Mouse (Mus musculus) lung, postnatal 0 days (tissue): ENCODE measurements around the gene Plpp7. TPM values are rescaled to one million over a fixed set of nuclear protein-coding genes. Genes with fewer than 3 reads are reported as not detected.

Experiments used
- ATAC-seq: fragments of 200-750 bp; cut with Nextera tagmentation; 2 replicates; pipeline ENCODE4 v1.8.0; 2017; ENCODE audit warnings: moderate library complexity
- DNase-seq: peaks from one replicate; pipeline ENCODE4 v3.0.0-alpha.2; 2016; ENCODE audit warnings: low spot score
- H3K27ac ChIP-seq: fragments of 300-500 bp; sonication (generic); 2 replicates; pipeline ENCODE4 v1.5.1; 2014; ENCODE audit warnings: antibody characterized with exemption, mild to moderate bottlenecking, low read length, mixed read lengths
- H3K27me3 ChIP-seq: fragments of 300-500 bp; sonication (generic); replicated peaks from 2 replicates; pipeline ENCODE4 v1.6.1; 2014; ENCODE audit warnings: low read length, mixed read lengths; ENCODE audit not compliant: insufficient read depth
- H3K36me3 ChIP-seq: fragments of 300-500 bp; sonication (generic); 2 replicates; pipeline ENCODE4 v1.6.1; 2014; ENCODE audit warnings: low read length, mixed read lengths; ENCODE audit not compliant: insufficient read depth
- H3K4me1 ChIP-seq: fragments of 300-500 bp; sonication (generic); 2 replicates; pipeline ENCODE4 v1.6.1; 2014; ENCODE audit warnings: antibody characterized with exemption, low read depth, low read length, mixed read lengths; ENCODE audit not compliant: insufficient read depth
- H3K4me2 ChIP-seq: fragments of 300-500 bp; sonication (generic); replicated peaks from 2 replicates; pipeline ENCODE4 v1.6.1; 2014; ENCODE audit warnings: low read depth, mild to moderate bottlenecking, low read length, moderate library complexity, mixed read lengths
- H3K4me3 ChIP-seq: fragments of 300-500 bp; sonication (generic); 2 replicates; pipeline ENCODE4 v1.5.1; 2014; ENCODE audit warnings: low read depth, low read length
- H3K9ac ChIP-seq: fragments of 300-500 bp; sonication (generic); replicated peaks from 2 replicates; pipeline ENCODE4 v1.6.1; 2014; ENCODE audit warnings: low read depth, mild to moderate bottlenecking
- H3K9me3 ChIP-seq: fragments of 300-500 bp; sonication (generic); 2 replicates; pipeline ENCODE4 v1.6.1; 2016; ENCODE audit warnings: low read length, mixed read lengths
- CTCF ChIP-seq: IDR thresholded peaks from 2 replicates; pipeline ENCODE4 v1.5.1; 2016; ENCODE audit warnings: antibody characterized with exemption, mild to moderate bottlenecking
- EP300 ChIP-seq: IDR thresholded peaks from 2 replicates; pipeline ENCODE4 v1.6.1; 2016; ENCODE audit warnings: antibody characterized with exemption, mild to moderate bottlenecking, control low read depth
- WGBS: fragments of 180-500 bp; shearing (Covaris S2); extraction: QIAGEN DNeasy Blood & Tissue Kit; methylation state at CpG from one replicate; pipeline ENCODE4 v1.1.7; 2014; 5-methylcytosine and 5-hydroxymethylcytosine counted together
- polyA plus RNA-seq: library from polyadenylated mRNA; unstranded; fragments of >200 nt; fragmentation: Nextera tagmentation; extraction: Ambion mirVana; gene quantifications from 2 replicates; pipeline ENCODE4 v1.2.1, GENCODE M21; 2015

The Plpp7 gene
- polyA plus RNA-seq, 1 experiment from 2014 or later = 2.4 TPM

DNA sequence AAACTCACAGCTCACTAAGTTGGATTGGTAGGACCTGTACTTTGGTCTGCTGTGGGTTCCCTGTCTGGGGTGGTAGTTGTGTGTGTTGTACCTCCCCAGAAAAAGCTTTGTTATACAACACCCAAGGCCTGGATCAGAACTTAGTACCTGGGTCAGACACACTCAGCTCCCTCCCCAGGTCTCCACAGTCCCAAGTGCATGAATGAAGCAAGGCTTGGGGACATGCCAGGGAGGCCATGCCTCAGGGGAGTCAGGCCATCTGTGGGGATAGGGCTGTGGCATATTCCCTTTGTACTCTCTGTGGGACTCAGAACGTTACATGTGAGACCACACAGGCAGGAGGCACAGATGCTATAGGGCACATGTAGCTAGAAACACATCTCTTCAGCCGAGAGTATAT is 5.2 kb upstream of the Plpp7 start:
- no peak overlapping the region for H3K4me2 ChIP-seq
- H3K36me3 ChIP-seq = no peaks in the 10 kb centered on the region
- no peak for ATAC-seq
- no peak overlapping the region for H3K4me3 ChIP-seq
- TF ChIP-seq CTCF (no peak), EP300 (no peak)
- peaks cover 2% of the 10 kb centered on the region; the same call in 1 of the 2 replicates for H3K4me1 ChIP-seq
- H3K9ac ChIP-seq = no peak overlapping the region
- no peaks in the 10 kb centered on the region for H3K9me3 ChIP-seq
- 68% methylated on average over 2 of the region's 2 CpGs for WGBS
- H3K27ac ChIP-seq = no peak overlapping the region
- 0 out of 2 replicates have a peak, but pooled peaks cover 4% of the 10 kb centered on the region for H3K27me3 ChIP-seq
- no peak for DNase-seq

DNA sequence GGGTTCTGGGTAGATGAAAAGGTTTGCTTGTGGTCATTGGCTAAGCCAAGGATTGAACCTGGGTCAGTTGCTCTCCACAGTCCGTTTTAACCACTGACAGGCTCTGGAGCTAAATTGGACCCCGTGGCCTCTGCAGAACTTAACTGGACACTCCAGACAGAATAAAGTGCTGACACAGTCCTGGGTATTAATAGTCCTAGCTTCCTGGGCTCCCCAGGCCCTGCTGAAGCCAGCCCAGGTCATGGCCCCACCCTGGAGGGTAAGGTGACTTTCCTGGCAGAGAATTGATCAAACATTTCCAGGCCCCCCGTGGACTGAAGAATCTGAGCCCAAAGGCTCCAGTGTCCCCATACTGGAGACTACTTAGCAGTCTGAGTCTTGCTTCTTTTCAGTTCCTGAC is 3.4 kb upstream of the Plpp7 start:
- no peak overlapping the region for H3K27ac ChIP-seq
- H3K36me3 ChIP-seq = no peaks in the 10 kb centered on the region
- no peak overlapping the region for H3K4me2 ChIP-seq
- H3K4me3 ChIP-seq = no peak overlapping the region
- no peak overlapping the region for H3K9ac ChIP-seq
- no peak for ATAC-seq
- 0 out of 2 replicates have a peak, but pooled peaks cover 4% of the 10 kb centered on the region for H3K27me3 ChIP-seq
- DNase-seq = no peak
- H3K9me3 ChIP-seq = no peaks in the 10 kb centered on the region
- TF ChIP-seq CTCF = no peak
- TF ChIP-seq EP300 = no peak
- H3K4me1 ChIP-seq = peaks cover 2% of the 10 kb centered on the region; the same call in 1 of the 2 replicates
- WGBS = 39% methylated on average over 3 of the region's 3 CpGs

DNA sequence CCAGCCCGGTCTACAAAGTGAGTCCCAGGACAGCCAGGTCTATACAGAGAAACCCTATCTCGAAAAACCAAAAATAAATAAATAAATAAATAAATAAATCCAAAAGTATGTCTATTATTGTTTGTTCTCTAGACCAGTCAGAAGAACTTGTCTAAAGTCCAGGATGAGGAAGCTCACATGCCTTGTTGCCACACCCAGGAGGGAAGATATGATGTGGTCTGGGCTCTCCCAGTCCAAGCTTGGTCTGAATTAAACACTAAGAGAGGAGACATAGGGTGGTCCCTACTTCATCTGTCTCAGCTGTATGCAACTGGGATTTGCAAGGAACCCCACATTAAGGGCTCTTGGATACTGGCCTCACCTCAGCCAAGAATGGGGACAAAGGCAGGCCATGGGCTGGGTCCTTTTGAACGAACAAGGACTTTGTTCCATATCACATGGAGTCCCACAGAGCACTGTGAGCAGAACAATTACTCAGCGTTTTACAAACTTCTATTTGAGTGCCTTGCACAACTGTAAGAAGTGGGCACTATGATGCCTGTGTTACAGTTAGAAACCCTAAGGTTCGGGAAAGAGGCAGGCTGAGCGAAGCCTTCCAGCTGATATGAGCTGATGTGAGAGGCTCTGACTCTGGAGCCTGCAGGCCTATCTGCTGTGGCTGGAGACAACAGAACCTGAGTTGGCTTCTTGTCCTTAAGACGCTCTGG is 1.2 kb upstream of the Plpp7 start:
- H3K27ac ChIP-seq = no peak overlapping the region
- DNase-seq = no peak

DNA sequence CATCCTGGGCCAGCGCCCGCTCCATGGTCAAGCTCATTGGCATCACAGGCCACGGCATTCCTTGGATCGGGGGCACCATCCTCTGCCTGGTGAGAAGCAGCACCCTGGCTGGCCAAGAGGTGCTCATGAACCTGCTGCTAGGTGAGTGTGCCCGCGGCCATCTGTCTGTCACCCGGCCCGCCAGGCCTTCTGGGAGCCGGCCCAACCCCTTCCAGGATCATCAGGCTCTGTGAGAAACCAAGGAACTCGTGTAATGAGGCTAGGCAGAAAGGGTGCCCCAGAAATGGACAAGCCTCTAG is 743 bp downstream of the Plpp7 start:
- Histone ChIP-seq H3K4me3 (no peak overlapping the region), H3K4me2 (peak overlapping the region; percentile 36), H3K9ac (no peak overlapping the region), H3K27me3 (no peaks in the 10 kb centered on the region), H3K9me3 (no peaks in the 10 kb centered on the region), H3K4me1 (no peaks in the 10 kb centered on the region), H3K36me3 (no peaks in the 10 kb centered on the region), H3K27ac (no peak overlapping the region)
- TF ChIP-seq CTCF (no peak), EP300 (no peak)
- WGBS = 79% methylated on average over 10 of the region's 10 CpGs
- no peak for ATAC-seq
- DNase-seq = no peak

More for the DNA sequence above, 1.2 kb upstream of the Plpp7 start:
- no peak overlapping the region for H3K9ac ChIP-seq
- H3K9me3 ChIP-seq = no peaks in the 10 kb centered on the region
- H3K4me2 ChIP-seq = no peak overlapping the region
- 73% methylated on average over 7 of the region's 7 CpGs for WGBS
- ATAC-seq = no peak
- no peak overlapping the region for H3K4me3 ChIP-seq
- H3K36me3 ChIP-seq = no peaks in the 10 kb centered on the region
- no peak for TF ChIP-seq CTCF
- TF ChIP-seq EP300 = no peak
- no peaks in the 10 kb centered on the region for H3K4me1 ChIP-seq
- no peaks in the 10 kb centered on the region for H3K27me3 ChIP-seq

DNA sequence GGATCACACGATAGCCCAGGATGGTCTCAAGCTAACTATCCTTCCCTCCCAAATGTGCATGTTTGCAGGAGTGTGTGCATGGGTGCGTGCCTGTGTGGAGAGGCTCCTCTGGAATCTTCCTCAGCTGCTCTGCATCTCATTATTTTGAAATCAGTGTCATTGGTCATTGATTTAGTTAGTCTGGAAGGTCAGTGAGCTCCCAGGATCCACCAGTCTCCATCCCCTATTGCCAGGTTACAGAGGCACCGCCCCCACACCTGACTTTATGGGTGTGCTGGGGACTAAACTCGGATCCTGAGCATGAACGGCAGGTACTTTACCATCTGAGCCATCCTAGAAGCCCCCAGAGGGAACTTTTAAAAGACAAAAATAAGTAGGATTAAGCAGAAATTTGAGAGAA is 7.6 kb downstream of the Plpp7 start:
- Histone ChIP-seq H3K27me3 (no peaks in the 10 kb centered on the region), H3K4me2 (no peak overlapping the region), H3K9me3 (no peaks in the 10 kb centered on the region), H3K27ac (no peak overlapping the region), H3K9ac (no peak overlapping the region), H3K4me1 (no peaks in the 10 kb centered on the region), H3K36me3 (no peaks in the 10 kb centered on the region), H3K4me3 (no peak overlapping the region)
- DNase-seq (no peak), ATAC-seq (no peak)
- TF ChIP-seq EP300 (no peak), CTCF (no peak)
- 59% methylated on average over 5 of the region's 5 CpGs for WGBS

DNA sequence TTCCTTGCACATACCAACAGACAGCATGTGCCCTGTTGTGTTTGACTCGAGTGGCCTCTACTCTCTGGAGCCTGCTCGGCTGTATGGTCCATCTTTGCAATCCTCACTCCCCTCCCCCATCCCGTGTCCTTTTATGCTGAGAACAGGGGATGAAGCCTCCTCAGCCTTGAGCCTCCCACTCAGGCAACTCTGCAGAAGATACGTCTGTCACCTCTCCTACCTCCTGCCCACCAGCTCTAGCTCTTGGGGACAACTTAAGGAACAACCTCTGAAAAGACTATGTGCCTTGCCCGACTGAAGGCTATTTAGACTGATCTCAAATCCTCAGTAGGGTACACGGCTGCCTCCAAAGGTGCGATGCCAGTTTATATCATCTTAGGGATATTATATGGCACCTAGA is 8.2 kb downstream of the Plpp7 start:
- Histone ChIP-seq H3K4me1 (no peaks in the 10 kb centered on the region), H3K36me3 (no peaks in the 10 kb centered on the region), H3K27ac (no peak overlapping the region), H3K4me2 (no peak overlapping the region), H3K4me3 (no peak overlapping the region), H3K9me3 (no peaks in the 10 kb centered on the region), H3K27me3 (no peaks in the 10 kb centered on the region), H3K9ac (no peak overlapping the region)
- ATAC-seq (no peak), DNase-seq (no peak)
- TF ChIP-seq CTCF (no peak), EP300 (no peak)
- WGBS = 67% methylated on average over 7 of the region's 7 CpGs

DNA sequence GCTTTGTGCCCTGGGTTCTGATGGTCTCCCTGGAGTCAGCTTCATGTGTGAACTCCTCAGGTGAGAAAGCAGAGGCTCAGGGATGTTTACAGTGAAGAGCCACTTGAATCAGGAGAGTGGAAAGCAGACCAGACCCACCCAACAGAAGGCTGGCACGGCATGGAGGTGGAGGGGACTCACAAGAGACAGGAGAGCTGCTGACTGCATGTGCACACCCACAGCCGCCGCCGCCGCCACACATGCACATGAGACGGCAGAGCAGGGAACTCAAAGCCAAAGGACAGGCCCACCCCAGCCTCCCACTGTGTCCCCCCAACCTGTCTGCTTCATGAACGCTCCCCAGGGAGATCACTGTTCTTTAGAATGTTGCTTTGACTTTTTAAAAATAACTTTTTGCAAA is 8.8 kb downstream of the Plpp7 start:
- Histone ChIP-seq H3K9me3 (no peaks in the 10 kb centered on the region), H3K36me3 (no peaks in the 10 kb centered on the region), H3K9ac (no peak overlapping the region), H3K4me3 (no peak overlapping the region), H3K4me1 (no peaks in the 10 kb centered on the region), H3K4me2 (no peak overlapping the region), H3K27ac (no peak overlapping the region), H3K27me3 (no peaks in the 10 kb centered on the region)
- WGBS = 74% methylated on average over 7 of the region's 7 CpGs
- DNase-seq (no peak), ATAC-seq (no peak)
- no peak for TF ChIP-seq EP300
- TF ChIP-seq CTCF = no peak
